ENCODE assay signal across 21 mouse cellular contexts in the genomic region with DNA sequence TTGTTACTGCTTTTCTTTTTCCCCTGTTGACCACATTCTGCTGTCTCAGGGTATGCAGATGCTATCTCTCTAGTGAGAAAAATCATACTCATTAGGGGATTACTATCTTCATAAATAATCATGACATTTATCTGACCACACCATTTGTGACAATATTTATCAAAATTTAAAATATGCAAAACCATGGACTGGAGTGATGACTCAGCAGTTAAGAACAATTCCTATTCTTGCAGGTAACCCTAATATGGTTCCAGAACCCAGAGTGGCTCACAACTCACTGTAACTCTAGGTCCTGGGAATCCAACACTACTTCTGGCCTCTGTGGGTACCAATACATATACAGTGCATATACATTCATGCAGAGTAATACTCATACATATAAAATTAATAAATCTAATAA.
A peak's percentile ranks its signal among the peaks of the same experiment; 100 is the strongest.
DNase-seq lines count a peak whose midpoint lies in the region; ATAC-seq and TF ChIP-seq lines count a peak whose summit lies in the region.
"Had no signal": no experiment of that assay in that cellular context is flagged by ENCODE, and none has a peak within 500 bp of the region (broad histone marks: within the 10 kb centered on the region; RNA-seq: fewer than 3 reads in every experiment).

No protein-coding gene starts in this region.

- no peak overlapping the region for H3K4me3 ChIP-seq in heart, embryonic 13.5 days
- peak overlapping the region; percentile 52 for H3K4me3 ChIP-seq in heart, postnatal 0 days (ENCODE audit: low read depth, low read length)
- no peak overlapping the region for H3K4me3 ChIP-seq in stomach, embryonic 16.5 days (replicated peaks; ENCODE audit: low read length)
- H3K4me3 ChIP-seq in midbrain, postnatal 0 days (ENCODE audit: low read depth, low read length), result no peak overlapping the region
- H3K4me3 ChIP-seq: embryonic facial prominence, embryonic 10.5 days; forebrain, embryonic 13.5 days; hindbrain, embryonic 13.5 days had no signal

- peaks cover 37% of the 10 kb centered on the region for H3K36me3 ChIP-seq in heart, embryonic 13.5 days
- peaks cover 26% of the 10 kb centered on the region for H3K36me3 ChIP-seq in heart, postnatal 0 days (replicated peaks; ENCODE audit: control insufficient read depth, insufficient read depth, low read length)
- peaks cover 9% of the 10 kb centered on the region; the same call in 1 of the 2 replicates for H3K36me3 ChIP-seq in stomach, embryonic 16.5 days (ENCODE audit: control insufficient read depth, insufficient read depth, low read length)
- peaks cover 9% of the 10 kb centered on the region for H3K36me3 ChIP-seq in midbrain, postnatal 0 days (ENCODE audit: insufficient read depth, low read length)

- no peak for TF ChIP-seq CTCF in heart, postnatal 0 days (IDR thresholded peaks at IDR 0.05; ENCODE audit: low read depth)
- no peak for TF ChIP-seq CTCF in midbrain, postnatal 0 days (IDR thresholded peaks at IDR 0.05)

- peaks cover 44% of the 10 kb centered on the region for H3K4me1 ChIP-seq in heart, embryonic 13.5 days
- H3K4me1 ChIP-seq in heart, postnatal 0 days (ENCODE audit: control insufficient read depth, insufficient read depth), result peaks cover 19% of the 10 kb centered on the region
- H3K4me1 ChIP-seq in stomach, embryonic 16.5 days (ENCODE audit: control insufficient read depth, insufficient read depth, low read length), result peaks cover 5% of the 10 kb centered on the region; the same call in 1 of the 2 replicates
- no peaks in the 10 kb centered on the region for H3K4me1 ChIP-seq in midbrain, postnatal 0 days (ENCODE audit: insufficient read depth, low read length)
- H3K4me1 ChIP-seq: embryonic facial prominence, embryonic 10.5 days; forebrain, embryonic 13.5 days; hindbrain, embryonic 13.5 days had no signal

- peak overlapping the region; percentile 67 for H3K4me2 ChIP-seq in heart, embryonic 13.5 days
- H3K4me2 ChIP-seq in heart, postnatal 0 days (ENCODE audit: low read depth, low read length), result peak overlapping the region; percentile 50
- peak overlapping the region; percentile 15; the same call in 1 of the 2 replicates for H3K4me2 ChIP-seq in stomach, embryonic 16.5 days (ENCODE audit: low read depth, low read length)
- H3K4me2 ChIP-seq in midbrain, postnatal 0 days (ENCODE audit: low read depth, low read length, poor library complexity, severe bottlenecking), result no peak overlapping the region
- H3K4me2 ChIP-seq: forebrain, embryonic 13.5 days; hindbrain, embryonic 13.5 days had no signal

- TF ChIP-seq EP300 in heart, postnatal 0 days (IDR thresholded peaks at IDR 0.05; ENCODE audit: low read depth), result no peak

- no peaks in the 10 kb centered on the region for H3K9me3 ChIP-seq in heart, embryonic 13.5 days
- no peaks in the 10 kb centered on the region for H3K9me3 ChIP-seq in heart, postnatal 0 days (replicated peaks; ENCODE audit: control insufficient read depth, low read length)
- H3K9me3 ChIP-seq in stomach, embryonic 16.5 days (replicated peaks; ENCODE audit: control insufficient read depth, low read length), result no peaks in the 10 kb centered on the region
- H3K9me3 ChIP-seq in midbrain, postnatal 0 days (ENCODE audit: low read length), result no peaks in the 10 kb centered on the region
- H3K9me3 ChIP-seq: embryonic facial prominence, embryonic 10.5 days; forebrain, embryonic 13.5 days; hindbrain, embryonic 13.5 days had no signal

- intact Hi-C loops in heart, postnatal 36 days (cut with DNase I), result no loop called here

- DNase-seq in heart, adult 9 months (ENCODE audit: low spot score in 2 of 2), result no peak
- DNase-seq in heart, postnatal 0 days (ENCODE audit: low spot score), result no peak
- no peak for DNase-seq in heart, postnatal 36 days
- no peak for DNase-seq in midbrain, postnatal 0 days (ENCODE audit: low spot score)
- DNase-seq: adrenal gland, adult 2 months; adrenal gland, postnatal 25 days; cerebellum, adult 18-20 months; cerebellum, adult 9-11 months; cerebellum, postnatal 36 days; forebrain, postnatal 0 days; gastrocnemius, postnatal 36 days; heart, adult 18-20 months; kidney, adult 11 months had no signal

- no peak overlapping the region for H3K9ac ChIP-seq in heart, embryonic 13.5 days
- 0 out of 2 replicates have a peak overlapping the region, but pooled peaks have one; percentile 25 for H3K9ac ChIP-seq in heart, postnatal 0 days (replicated peaks; ENCODE audit: low read depth, low read length)
- H3K9ac ChIP-seq in stomach, embryonic 16.5 days (ENCODE audit: low read length), result no peak overlapping the region
- no peak overlapping the region for H3K9ac ChIP-seq in midbrain, postnatal 0 days (replicated peaks; ENCODE audit: low read length, poor library complexity, severe bottlenecking)
- H3K9ac ChIP-seq: forebrain, embryonic 13.5 days; forebrain, postnatal 0 days; hindbrain, embryonic 13.5 days had no signal

- H3K27ac ChIP-seq in heart, embryonic 13.5 days (replicated peaks), result no peak overlapping the region
- peak overlapping the region; percentile 9 for H3K27ac ChIP-seq in heart, postnatal 0 days (ENCODE audit: low read depth)
- H3K27ac ChIP-seq in stomach, embryonic 16.5 days (ENCODE audit: low read length), result no peak overlapping the region
- H3K27ac ChIP-seq in midbrain, postnatal 0 days (ENCODE audit: low read depth, low read length), result no peak overlapping the region
- H3K27ac ChIP-seq: embryonic facial prominence, embryonic 10.5 days; forebrain, embryonic 13.5 days; hindbrain, embryonic 13.5 days; hindbrain, postnatal 0 days had no signal

- no peaks in the 10 kb centered on the region for H3K27me3 ChIP-seq in heart, embryonic 13.5 days (replicated peaks)
- H3K27me3 ChIP-seq in heart, postnatal 0 days (ENCODE audit: control insufficient read depth, insufficient read depth, low read length), result no peaks in the 10 kb centered on the region
- H3K27me3 ChIP-seq in stomach, embryonic 16.5 days (ENCODE audit: control insufficient read depth, insufficient read depth, low read length), result no peaks in the 10 kb centered on the region
- no peaks in the 10 kb centered on the region for H3K27me3 ChIP-seq in midbrain, postnatal 0 days (ENCODE audit: insufficient read depth, low read length)
- H3K27me3 ChIP-seq: forebrain, embryonic 13.5 days; hindbrain, embryonic 13.5 days; Patski had no signal

- ATAC-seq in heart, embryonic 13.5 days (ENCODE audit: extremely low read depth, insufficient number of reproducible peaks, low FRiP score, low TSS enrichment), result no peak
- ATAC-seq in heart, postnatal 0 days (ENCODE audit: insufficient read depth, low read depth), result no peak
- ATAC-seq in stomach, embryonic 16.5 days (ENCODE audit: insufficient read depth, low FRiP score), result no peak
- no peak for ATAC-seq in midbrain, postnatal 0 days (ENCODE audit: low FRiP score)
- ATAC-seq: activated CD4-positive, CD25-positive, alpha-beta regulatory T cell, adult 4 months; forebrain, embryonic 13.5 days; forebrain, postnatal 0 days; hindbrain, postnatal 0 days; Patski had no signal
